ENCODE assay signal across 14 mouse cellular contexts in genomic region chr14:21817453-21817852, GRCm38 (mm10).
"Had no signal": no experiment of that assay in that cellular context is flagged by ENCODE, and none has a peak within 500 bp of the region (broad histone marks: within the 10 kb centered on the region; RNA-seq: fewer than 3 reads in every experiment).

No protein-coding gene starts in this region.

- H3K27ac ChIP-seq: limb, embryonic 12.5 days; limb, embryonic 15.5 days; liver, embryonic 14.5 days; lung, embryonic 15.5 days; midbrain, embryonic 13.5 days had no signal

- H3K9ac ChIP-seq: limb, embryonic 12.5 days; limb, embryonic 15.5 days; liver, embryonic 14.5 days; liver, postnatal 0 days; lung, embryonic 15.5 days; midbrain, embryonic 13.5 days had no signal

- H3K27me3 ChIP-seq: limb, embryonic 15.5 days; lung, embryonic 15.5 days; midbrain, embryonic 13.5 days had no signal

- H3K9me3 ChIP-seq: limb, embryonic 12.5 days; limb, embryonic 15.5 days; lung, embryonic 15.5 days; midbrain, embryonic 13.5 days had no signal

- H3K4me1 ChIP-seq: limb, embryonic 12.5 days; limb, embryonic 15.5 days; midbrain, embryonic 13.5 days had no signal

- ATAC-seq: liver, postnatal 0 days; midbrain, embryonic 13.5 days had no signal

- H3K4me2 ChIP-seq: limb, embryonic 12.5 days; limb, embryonic 15.5 days; liver, embryonic 11.5 days; lung, embryonic 15.5 days; midbrain, embryonic 13.5 days had no signal

- H3K4me3 ChIP-seq: limb, embryonic 12.5 days; limb, embryonic 15.5 days; lung, embryonic 15.5 days; midbrain, embryonic 13.5 days had no signal

- H3K36me3 ChIP-seq: limb, embryonic 12.5 days; limb, embryonic 15.5 days; lung, embryonic 15.5 days; midbrain, embryonic 13.5 days had no signal

- DNase-seq: kidney, adult 2 months; kidney, postnatal 10 days; kidney, postnatal 4 days; left cerebral cortex, postnatal 4 days; liver, postnatal 0 days; lung, postnatal 14 days; lung, postnatal 4 days; thymus, postnatal 25 days had no signal
